Mouse (Mus musculus) layer of hippocampus, adult 18-20 months (tissue): Measurements from ENCODE around the gene Hs2st1. TPM values are rescaled to one million over a fixed set of nuclear protein-coding genes. Genes with fewer than 3 reads are reported as not detected.
"Not testable (repeated sequence)": the region's sequence is repeated elsewhere in the genome, so short reads cannot be mapped to it uniquely, and the experiment has no call there.

Experiments
- DNase-seq, 2 experiments: peaks; one replicate each; pipeline ENCODE4 v3.0.0; 2022; ENCODE audit warnings: low spot score in 2 of 2
- long read RNA-seq: library from polyadenylated mRNA; stranded (forward); transcript quantifications from one replicate; pipeline ENCODE4 v2.0.0, GENCODE M21; 2021
- total RNA-seq, 2 experiments: library from RNA; stranded (reverse); gene quantifications; 2 replicates each; pipeline ENCODE4 v1.2.3; 2021

The Hs2st1 gene
- 10 to 100 TPM; 39.6 to 40.0 TPM for total RNA-seq
- long read RNA-seq, full-length matches to known transcripts, result 44 of 59 reads
- long read RNA-seq, partial matches to known transcripts, result 1 of 59 reads
- long read RNA-seq, other reads (novel, unspliced or antisense), result 14 of 59 reads

DNA sequence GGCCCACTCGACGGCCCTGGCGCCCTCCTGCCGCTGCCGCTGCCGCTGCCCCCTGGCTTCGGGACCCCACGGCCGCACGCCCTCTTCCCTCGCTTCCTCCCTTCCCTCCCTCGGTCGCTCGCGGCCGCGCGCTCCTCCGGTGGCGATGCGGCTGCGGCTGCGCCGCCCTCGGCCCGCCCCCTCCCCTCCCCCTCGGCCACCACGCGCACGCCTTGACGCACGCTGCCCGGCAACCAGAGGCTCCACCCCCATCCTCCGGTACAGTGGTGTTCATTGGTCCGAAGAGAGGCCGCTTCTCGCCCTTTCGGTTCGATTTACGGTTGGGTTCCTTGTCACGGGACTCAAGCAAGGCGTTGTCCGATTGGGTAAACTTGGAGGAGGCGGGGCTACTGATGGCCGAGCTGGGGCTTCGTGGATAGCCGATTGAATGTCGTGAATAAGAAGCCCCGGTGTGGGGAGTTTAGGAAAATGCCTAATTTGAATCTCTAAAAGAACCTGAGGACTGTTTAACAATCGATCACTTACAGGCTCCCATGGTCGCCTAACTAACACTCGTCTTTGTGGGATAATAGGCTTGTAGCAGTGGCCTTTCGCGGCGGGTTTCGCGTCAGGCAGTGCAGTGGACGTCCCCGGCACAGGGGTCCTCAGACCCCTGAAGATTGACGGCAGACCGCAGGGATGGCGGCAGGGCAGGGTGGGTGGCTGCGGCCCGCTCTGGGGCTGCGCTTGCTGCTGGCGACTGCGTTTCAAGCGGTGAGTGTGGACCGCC lies at the start of gene Hs2st1, which contains the start of gene Selenof:
Gene Hs2st1 (minus strand): TSS at position 135 of the 769 bp plus-strand sequence.
Gene Selenof (plus strand): TSS at position 258 of the 769 bp plus-strand sequence.
- peak; percentile 97 to 99 for DNase-seq

DNA sequence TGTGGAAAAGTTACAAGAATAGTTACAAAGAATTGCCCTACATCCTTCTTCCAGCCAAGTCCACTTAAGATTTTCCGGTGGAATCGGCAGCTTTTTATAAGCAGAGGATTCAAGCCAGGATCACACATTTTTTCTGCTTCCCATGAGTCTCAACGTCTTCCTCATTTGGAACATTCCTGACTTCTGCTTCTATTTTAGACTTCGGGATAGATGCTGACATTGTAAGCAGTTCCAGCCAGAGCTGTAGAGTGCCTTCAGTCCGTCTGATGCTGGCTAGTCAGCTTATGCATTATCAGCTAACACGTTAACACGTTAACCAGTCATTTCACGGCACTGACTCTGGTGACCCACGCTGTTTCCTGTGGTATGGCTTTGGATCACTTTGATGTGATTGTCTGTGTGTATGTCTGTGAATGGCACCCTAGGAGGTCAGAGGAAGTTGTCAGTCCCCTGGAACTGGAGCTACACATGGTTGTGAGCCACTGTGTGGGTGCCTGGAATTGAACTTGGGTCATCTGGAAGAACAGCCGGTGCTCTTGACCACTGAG lies 47.7 kb upstream of the Hs2st1 start:
- DNase-seq, result no peak

GRCm38 (mm10) chr3:144616654-144617425 lies 46.9 kb upstream of the Hs2st1 start:
- peak; percentile 74 to 91 for DNase-seq

DNA sequence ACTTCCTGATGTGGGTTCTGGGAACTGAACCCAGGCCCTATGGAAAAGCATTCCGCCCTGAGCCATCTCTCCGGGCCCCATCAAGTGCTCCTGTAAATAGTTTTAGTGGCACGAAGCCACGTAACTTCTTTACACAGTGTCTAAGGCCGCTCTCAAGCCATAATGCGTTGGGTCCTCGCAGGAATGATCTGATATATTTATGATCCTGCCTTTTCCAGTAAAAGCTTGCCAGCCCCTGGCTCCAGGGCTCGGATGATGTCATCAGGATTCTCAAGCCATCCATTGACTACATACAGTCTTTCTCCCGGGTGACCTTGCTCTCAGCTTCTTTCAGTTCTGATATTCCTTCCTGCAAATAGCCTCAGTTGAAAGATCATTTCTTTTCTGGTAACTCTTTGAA lies 45.5 kb upstream of the Hs2st1 start:
- no peak for DNase-seq

DNA sequence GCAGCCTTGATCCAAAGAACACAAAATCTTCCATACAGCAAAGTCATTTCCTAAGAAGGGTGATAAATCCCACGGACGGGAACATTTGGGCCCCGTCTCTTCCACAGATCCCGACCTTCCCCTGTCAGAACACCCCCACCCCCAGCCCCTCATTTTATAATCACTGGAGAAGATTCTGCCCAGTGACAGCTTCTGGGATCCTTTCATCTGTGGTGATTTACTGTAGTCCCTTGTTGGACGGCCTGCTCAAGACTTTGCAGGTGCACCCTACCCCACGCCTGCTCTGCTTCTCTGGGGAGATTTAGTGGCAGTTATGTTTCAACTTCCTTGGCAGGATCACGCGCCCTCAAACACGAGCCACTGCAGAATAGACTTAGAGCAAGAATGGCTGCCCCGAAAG lies 44.7 kb upstream of the Hs2st1 start:
- no peak for DNase-seq

GRCm38 (mm10) chr3:144614277-144614676 lies 44.3 kb upstream of the Hs2st1 start:
- no peak for DNase-seq

DNA sequence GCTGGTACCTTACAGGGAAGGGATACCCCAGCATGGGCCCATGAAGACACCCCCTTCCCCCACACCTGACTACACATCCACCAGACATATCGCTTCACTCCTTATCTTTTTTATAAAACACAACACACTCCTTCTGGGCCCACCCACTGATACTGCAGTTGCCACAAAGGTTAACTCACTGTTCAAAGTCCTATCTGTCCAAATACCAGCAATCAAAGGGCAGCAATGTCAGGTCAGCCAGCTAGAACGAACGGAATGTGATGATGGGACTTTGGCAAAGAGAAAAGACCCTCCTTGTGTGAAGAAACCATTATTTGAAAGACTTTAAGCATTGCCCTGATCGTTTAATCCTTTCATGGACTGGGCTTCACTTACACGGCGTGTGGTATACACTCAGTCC lies 42.4 kb upstream of the Hs2st1 start:
- DNase-seq, result no peak

GRCm38 (mm10) chr3:144611626-144612271 lies 41.8 kb upstream of the Hs2st1 start:
- DNase-seq, result peak in 1 of 2 experiments; percentile 62

DNA sequence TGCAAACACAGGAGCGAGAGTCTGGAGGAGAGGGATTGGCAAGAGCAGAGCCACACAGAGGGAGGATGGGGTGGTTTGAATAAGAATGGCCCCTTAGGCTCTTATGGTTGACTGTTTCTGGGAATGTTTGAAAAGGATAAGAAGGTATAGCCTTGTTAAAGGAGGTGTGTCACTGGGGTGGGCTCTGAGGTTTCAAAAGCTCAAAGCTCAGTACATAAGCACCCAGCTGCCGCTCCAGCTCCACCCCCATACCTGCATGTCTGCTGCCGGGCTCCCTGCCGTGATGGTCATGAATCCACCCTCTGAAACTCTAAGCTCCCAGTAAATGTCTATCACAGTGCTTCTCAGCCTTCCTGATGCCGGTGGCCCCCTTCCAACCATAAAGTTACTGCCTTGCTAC lies 40.8 kb upstream of the Hs2st1 start:
- no peak for DNase-seq

DNA sequence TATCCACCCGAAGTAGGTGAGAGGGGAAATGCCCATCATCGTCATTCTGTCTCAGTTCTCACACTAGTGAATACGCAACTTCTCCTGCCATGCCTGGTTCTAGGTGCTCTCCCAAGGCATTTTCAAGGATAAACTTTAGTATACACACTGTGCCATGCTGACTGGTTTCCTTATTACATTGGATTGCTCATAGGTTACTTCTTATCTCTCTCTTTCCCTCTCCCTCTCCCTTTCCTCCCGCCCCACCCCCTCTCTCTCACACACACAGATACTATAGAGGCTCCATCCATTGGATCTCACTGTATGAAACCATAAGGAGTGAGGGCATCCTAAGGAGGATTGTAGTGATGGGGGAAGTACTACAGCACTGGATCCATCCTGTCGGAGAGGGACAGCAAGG lies 38.1 kb upstream of the Hs2st1 start:
- no peak for DNase-seq

DNA sequence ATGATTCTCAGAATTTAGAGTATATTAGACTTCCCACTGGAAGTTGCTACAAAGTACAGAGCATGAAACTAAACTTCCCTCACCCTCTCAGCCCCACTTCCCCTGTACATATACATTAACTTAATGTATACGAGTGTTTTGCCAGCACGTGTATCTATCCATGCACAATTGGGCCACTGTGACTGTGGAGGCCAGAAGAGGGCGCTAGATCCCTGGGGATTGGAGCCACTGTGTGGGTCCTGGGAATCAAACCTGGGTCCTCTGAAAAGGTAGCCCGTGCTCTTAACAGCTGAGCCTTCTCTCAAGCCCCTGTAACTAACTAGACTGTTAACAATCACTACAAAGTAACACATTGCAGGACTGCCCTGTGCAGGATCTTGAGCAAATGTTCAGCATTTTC lies 36.5 kb upstream of the Hs2st1 start:
- DNase-seq, result no peak

GRCm38 (mm10) chr3:144605811-144606210 lies 35.8 kb upstream of the Hs2st1 start:
- not testable (repeated sequence) for DNase-seq

- DNase-seq, result no peak
These were observed 34.2 kb upstream of the Hs2st1 start for GRCm38 (mm10) chr3:144604205-144604604.

GRCm38 (mm10) chr3:144603558-144603957 lies 33.6 kb upstream of the Hs2st1 start:
- no peak for DNase-seq

DNA sequence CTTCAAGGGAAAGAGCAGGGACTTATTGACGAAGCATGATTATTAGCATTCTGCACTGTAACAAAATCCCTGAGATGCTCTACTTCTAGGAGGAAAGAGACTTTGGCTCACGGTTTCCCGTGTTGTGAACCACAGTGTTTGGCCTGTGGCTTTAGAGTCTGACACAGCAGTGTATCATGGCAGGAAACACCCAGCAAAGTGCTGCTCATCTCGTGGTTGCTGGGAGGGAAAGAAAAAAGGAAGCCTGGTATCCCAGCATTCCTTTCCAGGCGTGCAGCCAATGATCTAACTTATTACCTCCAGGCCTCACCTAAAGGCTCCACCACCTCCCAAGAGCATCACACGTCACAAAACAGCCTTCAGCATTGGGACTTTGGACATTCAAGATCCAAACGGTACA lies 32.8 kb upstream of the Hs2st1 start:
- no peak for DNase-seq

DNA sequence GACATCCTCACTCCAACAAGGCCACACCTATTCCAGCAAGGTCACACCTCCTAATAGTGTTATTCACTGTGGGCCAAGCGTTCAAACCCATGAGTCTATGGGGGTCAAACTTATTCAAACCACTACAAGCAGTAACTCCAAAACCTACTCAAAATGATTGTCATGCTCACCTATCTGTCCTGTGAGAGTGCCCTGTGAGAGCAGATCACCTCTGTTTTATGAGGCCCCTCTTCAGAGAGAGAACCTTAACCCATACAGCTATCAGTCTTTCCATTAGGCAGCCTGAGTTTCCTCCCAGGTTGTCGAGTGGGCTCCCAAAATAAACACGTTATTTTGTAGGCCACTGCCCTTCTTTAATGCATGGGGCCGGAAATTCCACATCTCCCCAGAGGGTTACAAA lies 32.4 kb upstream of the Hs2st1 start:
- DNase-seq, result no peak

DNA sequence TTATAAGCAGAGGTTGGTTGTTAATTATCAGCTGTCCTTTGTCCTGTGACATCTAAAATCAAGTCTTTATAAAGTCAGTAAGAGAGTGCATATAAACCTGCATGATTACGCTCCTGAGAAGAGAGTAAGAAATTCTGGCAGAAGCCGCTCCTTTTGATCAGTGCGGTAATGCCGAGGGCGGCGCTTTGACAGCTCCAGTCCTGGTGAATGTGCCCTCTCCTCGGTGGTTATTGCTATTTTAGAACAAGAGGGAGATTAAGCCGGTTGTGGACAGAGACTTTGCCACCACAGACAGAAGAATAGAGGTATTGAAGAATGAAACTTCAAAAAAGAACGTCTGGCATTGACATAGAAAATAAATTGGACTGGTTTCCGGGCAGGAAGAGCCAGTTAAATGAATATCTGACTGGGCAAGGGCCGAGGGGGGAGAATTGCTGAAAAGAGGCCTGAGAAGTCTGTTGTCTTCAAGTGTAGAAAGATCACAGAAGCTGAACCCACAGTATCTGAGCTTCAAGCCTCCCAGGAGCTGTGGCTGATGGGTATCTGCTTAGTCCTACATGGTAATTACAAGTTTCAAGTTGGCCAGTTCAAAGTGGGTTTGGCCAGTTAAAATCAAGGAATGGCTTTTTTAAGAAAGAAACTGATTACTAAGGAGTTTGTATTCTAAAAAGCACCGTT lies 27.9 kb upstream of the Hs2st1 start:
- no peak for DNase-seq

- no peak for DNase-seq
These were observed 27.1 kb upstream of the Hs2st1 start for GRCm38 (mm10) chr3:144597121-144597520.

- DNase-seq, result no peak
These were observed 23.2 kb upstream of the Hs2st1 start for GRCm38 (mm10) chr3:144592992-144593785.
